Mouse (Mus musculus): ENCODE data around the gene Pla2g2e.
A peak's percentile ranks its signal among the peaks of the same experiment; 100 is the strongest.
"Not testable (repeated sequence)": the region's sequence is repeated elsewhere in the genome, so short reads cannot be mapped to it uniquely, and the experiment has no call there.

The Pla2g2e gene

GRCm38 (mm10) chr4:138877731-138878130 lies at the start of gene Pla2g2e:
TSS of gene Pla2g2e (plus strand) at chr4:138877942.
- DNase-seq (ENCODE audit: low spot score in 2 of 2), result no peak

- DNase-seq (ENCODE audit: low spot score in 2 of 2), result no peak
Measured at GRCm38 (mm10) chr4:138839806-138840205, 37.9 kb upstream of the Pla2g2e start.

- DNase-seq (ENCODE audit: low spot score in 2 of 2), result no peak
Measured at GRCm38 (mm10) chr4:138840726-138841125, 37.0 kb upstream of the Pla2g2e start.

GRCm38 (mm10) chr4:138841386-138841785 lies 36.4 kb upstream of the Pla2g2e start:
- DNase-seq (ENCODE audit: low spot score in 2 of 2), result no peak

- peak; percentile 27 to 52 for DNase-seq (ENCODE audit: low spot score in 2 of 2)
Measured at GRCm38 (mm10) chr4:138851463-138851862, 26.3 kb upstream of the Pla2g2e start.

- DNase-seq (ENCODE audit: low spot score in 2 of 2), result no peak
Measured at GRCm38 (mm10) chr4:138852961-138853360, 24.8 kb upstream of the Pla2g2e start.

DNA sequence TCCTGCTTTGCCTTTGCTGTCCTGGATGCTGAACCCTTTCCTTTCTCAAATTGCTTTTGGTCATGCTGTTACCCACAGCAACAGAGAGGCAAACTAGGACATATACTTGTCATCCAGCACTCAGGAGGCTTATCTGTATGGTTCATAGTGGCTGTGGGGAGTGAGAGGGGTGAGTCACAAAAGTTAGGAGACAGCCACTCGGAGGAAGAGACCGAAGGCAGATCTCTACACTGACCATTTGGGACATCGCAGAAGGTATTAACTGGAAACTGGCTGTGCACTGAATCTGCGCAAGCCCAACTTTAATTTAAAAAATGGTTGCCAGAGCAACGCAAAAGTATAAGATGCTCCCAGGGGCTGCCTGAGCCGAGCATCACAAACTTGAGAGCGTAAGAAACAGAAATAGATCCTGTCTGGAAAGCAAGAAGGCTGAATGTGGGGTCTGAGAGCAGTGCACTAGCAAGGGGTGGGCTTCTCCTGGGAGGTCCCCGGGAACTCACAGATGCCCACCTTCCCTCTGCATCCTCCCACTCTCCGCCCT lies 22.6 kb upstream of the Pla2g2e start:
- DNase-seq (ENCODE audit: low spot score in 2 of 2), result no peak

- peak; percentile 26 to 48 for DNase-seq (ENCODE audit: low spot score in 2 of 2)
Measured at GRCm38 (mm10) chr4:138856491-138856890, 21.3 kb upstream of the Pla2g2e start.

DNA sequence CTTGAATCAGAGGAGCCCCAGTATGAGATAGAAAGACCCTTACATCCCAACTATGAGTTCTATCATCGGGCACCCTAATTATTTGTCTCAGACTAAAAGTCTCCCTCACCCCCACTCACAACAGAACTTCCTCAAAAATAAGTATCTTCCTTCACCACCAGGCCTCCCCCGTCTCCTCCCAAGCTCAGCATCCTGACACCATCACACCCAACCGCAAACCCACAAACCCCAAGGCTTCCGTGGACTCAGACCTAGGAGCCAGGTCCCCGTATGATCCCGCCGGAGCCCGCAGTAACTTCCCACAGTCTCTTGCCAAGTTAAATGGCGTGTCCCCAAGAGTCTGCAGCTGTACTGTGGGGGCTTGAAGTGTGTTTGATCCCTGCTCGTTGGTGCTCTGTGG lies 20.2 kb upstream of the Pla2g2e start:
- no peak for DNase-seq (ENCODE audit: low spot score in 2 of 2)

GRCm38 (mm10) chr4:138858446-138858845 lies 19.3 kb upstream of the Pla2g2e start:
- DNase-seq (ENCODE audit: low spot score in 2 of 2), result no peak

DNA sequence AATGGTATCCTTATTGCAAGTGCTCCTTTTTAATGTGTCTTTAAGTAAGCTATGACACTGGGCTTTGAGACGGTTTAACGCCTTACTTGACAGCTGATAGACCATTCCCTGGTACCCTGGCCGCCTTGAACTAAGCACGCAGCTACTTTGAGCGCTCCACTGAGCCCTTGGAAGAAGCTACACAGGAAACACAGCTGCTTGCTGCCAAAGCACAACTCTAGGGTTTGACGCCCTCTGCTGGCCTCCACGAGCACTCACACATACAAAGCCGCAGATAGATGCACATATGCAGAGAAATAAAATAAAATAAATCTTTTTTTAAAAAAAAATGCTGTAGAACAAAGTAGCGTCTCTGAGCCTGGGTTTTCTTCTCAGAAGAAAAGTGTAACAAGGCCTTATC lies 18.5 kb upstream of the Pla2g2e start:
- DNase-seq (ENCODE audit: low spot score in 2 of 2), result no peak

GRCm38 (mm10) chr4:138859728-138860127 lies 18.0 kb upstream of the Pla2g2e start:
- no peak for DNase-seq (ENCODE audit: low spot score in 2 of 2)

DNA sequence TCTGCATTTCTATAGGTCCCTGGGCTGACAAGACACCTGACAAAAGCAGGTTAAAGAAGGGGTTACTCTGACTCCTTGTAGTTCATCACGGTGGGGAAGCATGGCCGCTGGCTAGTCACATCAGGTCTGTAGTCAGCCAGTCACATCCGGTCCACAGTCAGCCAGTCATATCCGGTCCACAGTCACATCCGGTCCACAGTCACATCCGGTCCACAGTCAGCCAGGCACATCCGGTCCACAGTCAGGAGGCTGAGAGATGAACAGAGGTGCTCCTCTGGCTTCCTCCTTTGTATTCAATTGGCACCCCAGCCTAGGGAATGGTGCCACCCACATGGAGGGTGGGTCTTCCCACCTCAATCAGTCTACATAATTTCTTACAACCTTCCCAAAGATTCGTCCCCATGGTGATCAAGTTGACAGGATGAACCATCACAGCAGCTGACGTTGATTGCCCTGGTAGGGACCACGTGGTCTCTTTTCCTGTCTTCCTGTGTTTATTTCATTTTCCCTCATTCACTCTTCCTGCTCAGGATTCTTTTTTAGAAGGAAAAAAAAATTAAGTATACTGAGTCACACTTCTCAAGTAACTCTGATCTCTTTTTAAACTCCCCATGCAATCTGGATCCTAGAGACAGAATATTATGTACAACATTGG lies 14.3 kb upstream of the Pla2g2e start, which contains the start of gene Pla2g5:
TSS of gene Pla2g5 (minus strand) at position 139 of the 655 bp plus-strand sequence.
- DNase-seq (ENCODE audit: low spot score in 2 of 2), result peak; percentile 26 to 33

DNA sequence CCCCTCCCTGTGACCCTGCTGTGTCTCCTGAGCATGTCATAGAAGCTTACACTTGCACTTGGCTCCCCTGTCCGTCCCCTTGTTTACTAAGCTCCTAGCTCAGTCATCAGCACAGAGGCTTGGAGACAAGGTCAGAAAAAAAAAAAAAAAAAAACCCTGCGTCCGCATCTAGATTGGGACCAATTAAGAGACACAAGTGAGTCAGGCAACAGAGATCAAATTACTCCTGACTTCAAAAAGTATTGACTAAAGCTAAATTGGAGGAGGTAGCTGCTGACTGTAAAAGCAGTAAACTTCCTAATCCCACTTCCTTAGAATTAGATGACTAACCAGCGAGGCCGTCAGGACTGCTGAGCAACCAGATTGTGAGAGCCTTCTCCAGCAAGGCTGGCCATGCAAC lies 12.7 kb upstream of the Pla2g2e start:
- no peak for DNase-seq (ENCODE audit: low spot score in 2 of 2)

DNA sequence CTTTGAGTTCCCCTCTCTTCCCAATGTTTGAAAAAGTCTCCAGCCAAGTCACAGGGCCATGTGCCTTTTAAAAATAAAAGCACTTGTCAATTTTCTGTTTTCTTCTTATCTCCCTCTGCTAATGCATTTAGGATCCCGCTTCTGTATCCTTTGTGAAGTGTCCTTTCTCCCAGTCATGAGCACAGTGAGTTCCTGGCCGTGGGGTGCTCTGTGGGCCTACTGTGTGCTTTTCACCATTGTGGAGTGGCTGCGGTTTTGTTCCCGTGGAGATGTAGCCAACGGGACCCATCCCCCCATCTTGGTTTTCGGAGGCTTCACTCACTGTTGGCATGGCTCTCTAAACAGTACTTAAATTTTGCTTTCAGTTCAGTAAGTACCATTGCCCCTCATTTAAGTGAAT lies 11.8 kb upstream of the Pla2g2e start:
- no peak for DNase-seq (ENCODE audit: low spot score in 2 of 2)

- peak; percentile 44 to 72 for DNase-seq (ENCODE audit: low spot score in 2 of 2)
Measured at GRCm38 (mm10) chr4:138866413-138866812, 11.3 kb upstream of the Pla2g2e start.

DNA sequence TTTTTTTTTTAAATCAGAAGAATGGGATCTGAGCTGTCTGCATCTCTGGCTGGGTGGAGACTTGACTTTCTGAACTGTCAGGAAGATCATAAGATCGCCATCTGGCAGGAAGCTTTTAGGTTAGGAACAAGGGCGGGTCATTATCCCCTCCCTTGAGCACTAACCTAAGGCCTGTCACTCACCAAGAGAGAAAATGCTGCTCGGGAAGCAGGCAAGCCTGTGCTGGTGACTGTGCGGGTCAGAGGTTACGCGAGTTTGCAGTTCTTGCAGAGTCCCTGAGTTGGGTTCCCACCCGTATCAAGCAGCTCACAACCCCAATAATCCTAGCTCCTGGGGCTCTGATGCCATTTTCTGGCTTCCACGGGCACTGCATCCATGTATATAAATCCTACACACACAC lies 9.1 kb upstream of the Pla2g2e start:
- DNase-seq (ENCODE audit: low spot score in 2 of 2), result no peak

GRCm38 (mm10) chr4:138873864-138874263 lies 3.9 kb upstream of the Pla2g2e start, which contains the start of gene Gm13030:
TSS of gene Gm13030 (minus strand) at chr4:138873964.
- DNase-seq (ENCODE audit: low spot score in 2 of 2), result no peak

GRCm38 (mm10) chr4:138875275-138875674 lies 2.5 kb upstream of the Pla2g2e start:
- DNase-seq (ENCODE audit: low spot score in 2 of 2), result not testable (repeated sequence)

DNA sequence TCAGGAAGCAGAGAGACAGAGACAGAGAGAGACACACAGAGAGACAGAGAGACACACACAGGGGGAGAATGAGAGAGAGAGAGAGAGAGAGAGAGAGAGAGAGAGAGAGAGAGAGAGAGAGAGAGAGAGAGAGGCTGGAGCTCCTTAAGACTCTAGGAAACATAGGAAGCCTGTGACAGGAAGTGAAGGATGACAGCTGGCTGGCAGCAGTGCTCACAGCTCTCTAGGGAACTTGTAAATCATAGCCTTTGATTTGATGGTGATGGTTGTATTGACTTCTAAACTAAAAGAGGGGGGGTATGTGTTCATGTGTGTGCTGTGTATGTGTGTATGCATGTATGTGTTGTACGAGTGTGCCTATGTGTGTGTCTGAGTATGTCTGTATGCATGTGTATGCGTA lies 1.8 kb upstream of the Pla2g2e start:
- DNase-seq (ENCODE audit: low spot score in 2 of 2), result no peak

GRCm38 (mm10) chr4:138878783-138879182 lies 1.0 kb downstream of the Pla2g2e start:
- no peak for DNase-seq (ENCODE audit: low spot score in 2 of 2)

- DNase-seq (ENCODE audit: low spot score in 2 of 2), result no peak
Measured at GRCm38 (mm10) chr4:138879808-138880207, 2.1 kb downstream of the Pla2g2e start.

- no peak for DNase-seq (ENCODE audit: low spot score in 2 of 2)
Measured at GRCm38 (mm10) chr4:138880811-138881584, 3.3 kb downstream of the Pla2g2e start.
